Mouse (Mus musculus): ENCODE measurements around the gene Emx2. TPM values are rescaled to one million over a fixed set of nuclear protein-coding genes. Genes with fewer than 3 reads are reported as not detected.

Gene Emx2
- polyA plus RNA-seq, 1 experiment from 2014 or later, result 19.1 TPM

- peaks cover 22% of the 10 kb centered on the region for H3K4me1 ChIP-seq (ENCODE audit: control insufficient read depth, insufficient read depth, low read length)
- under 1% methylated on average over 13 of the region's 13 CpGs for WGBS
- no peak overlapping the region for H3K9ac ChIP-seq (replicated peaks; ENCODE audit: low read length)
- ATAC-seq (ENCODE audit: low FRiP score, low TSS enrichment) (no peak), DNase-seq (peak; percentile 66)
- peak overlapping the region; percentile 23 for H3K4me2 ChIP-seq (ENCODE audit: low read length)
- peaks cover 65% of the 10 kb centered on the region for H3K27me3 ChIP-seq (ENCODE audit: control insufficient read depth, insufficient read depth, low read length)
- no peak overlapping the region for H3K4me3 ChIP-seq (replicated peaks; ENCODE audit: low read depth, low read length)
- no peak overlapping the region for H3K27ac ChIP-seq (replicated peaks; ENCODE audit: low read depth, low read length)
- H3K36me3 ChIP-seq (ENCODE audit: control insufficient read depth, insufficient read depth, low read length), result no peaks in the 10 kb centered on the region
- H3K9me3 ChIP-seq (ENCODE audit: control insufficient read depth, low read length), result no peaks in the 10 kb centered on the region
Observed at GRCm38 (mm10) chr19:59470913-59471312, 12.7 kb downstream of the Emx2 start.

- Histone ChIP-seq H3K36me3 (ENCODE audit: control insufficient read depth, insufficient read depth, low read length) (no peaks in the 10 kb centered on the region), H3K4me1 (ENCODE audit: control insufficient read depth, insufficient read depth, low read length) (peaks cover 15% of the 10 kb centered on the region)
- no peak for ATAC-seq (ENCODE audit: low FRiP score, low TSS enrichment)
Observed at GRCm38 (mm10) chr19:59472844-59473243, 14.7 kb downstream of the Emx2 start.

GRCm38 (mm10) chr19:59479912-59480311 lies 21.7 kb downstream of the Emx2 start:
- no peaks in the 10 kb centered on the region for H3K36me3 ChIP-seq (ENCODE audit: control insufficient read depth, insufficient read depth, low read length)
- ATAC-seq (ENCODE audit: low FRiP score, low TSS enrichment) (no peak), DNase-seq (no peak)
- H3K27me3 ChIP-seq (ENCODE audit: control insufficient read depth, insufficient read depth, low read length), result no peaks in the 10 kb centered on the region
- H3K27ac ChIP-seq (replicated peaks; ENCODE audit: low read depth, low read length), result no peak overlapping the region
- no peaks in the 10 kb centered on the region for H3K4me1 ChIP-seq (ENCODE audit: control insufficient read depth, insufficient read depth, low read length)
- H3K9ac ChIP-seq (replicated peaks; ENCODE audit: low read length), result no peak overlapping the region
- no peaks in the 10 kb centered on the region for H3K9me3 ChIP-seq (ENCODE audit: control insufficient read depth, low read length)
- WGBS, result 82% methylated on average over 3 of the region's 3 CpGs
- H3K4me3 ChIP-seq (replicated peaks; ENCODE audit: low read depth, low read length), result no peak overlapping the region
- no peak overlapping the region for H3K4me2 ChIP-seq (ENCODE audit: low read length)

More at GRCm38 (mm10) chr19:59472844-59473243, 14.7 kb downstream of the Emx2 start:
- Histone ChIP-seq H3K9ac (replicated peaks; ENCODE audit: low read length) (no peak overlapping the region), H3K9me3 (ENCODE audit: control insufficient read depth, low read length) (no peaks in the 10 kb centered on the region), H3K4me3 (replicated peaks; ENCODE audit: low read depth, low read length) (no peak overlapping the region), H3K27ac (replicated peaks; ENCODE audit: low read depth, low read length) (no peak overlapping the region), H3K4me2 (ENCODE audit: low read length) (no peak overlapping the region), H3K27me3 (ENCODE audit: control insufficient read depth, insufficient read depth, low read length) (peaks cover 53% of the 10 kb centered on the region)
- DNase-seq, result no peak
- 94% methylated on average over 2 of the region's 2 CpGs for whole genome bisulfite sequencing

GRCm38 (mm10) chr19:59480563-59480962 lies 22.4 kb downstream of the Emx2 start:
- no peak overlapping the region for H3K4me3 ChIP-seq (replicated peaks; ENCODE audit: low read depth, low read length)
- no peaks in the 10 kb centered on the region for H3K27me3 ChIP-seq (ENCODE audit: control insufficient read depth, insufficient read depth, low read length)
- H3K4me1 ChIP-seq (ENCODE audit: control insufficient read depth, insufficient read depth, low read length), result no peaks in the 10 kb centered on the region
- no peak for DNase-seq
- no peaks in the 10 kb centered on the region for H3K36me3 ChIP-seq (ENCODE audit: control insufficient read depth, insufficient read depth, low read length)
- H3K9ac ChIP-seq (replicated peaks; ENCODE audit: low read length), result no peak overlapping the region
- WGBS, result 95% methylated on average over 3 of the region's 3 CpGs
- H3K9me3 ChIP-seq (ENCODE audit: control insufficient read depth, low read length), result no peaks in the 10 kb centered on the region
- no peak for ATAC-seq (ENCODE audit: low FRiP score, low TSS enrichment)
- H3K27ac ChIP-seq (replicated peaks; ENCODE audit: low read depth, low read length), result no peak overlapping the region
- H3K4me2 ChIP-seq (ENCODE audit: low read length), result no peak overlapping the region

GRCm38 (mm10) chr19:59492258-59492657 lies 34.1 kb downstream of the Emx2 start:
- H3K36me3 ChIP-seq (ENCODE audit: control insufficient read depth, insufficient read depth, low read length), result no peaks in the 10 kb centered on the region
- H3K9me3 ChIP-seq (ENCODE audit: control insufficient read depth, low read length), result no peaks in the 10 kb centered on the region
- H3K27me3 ChIP-seq (ENCODE audit: control insufficient read depth, insufficient read depth, low read length), result no peaks in the 10 kb centered on the region
- no peaks in the 10 kb centered on the region for H3K4me1 ChIP-seq (ENCODE audit: control insufficient read depth, insufficient read depth, low read length)
- no peak overlapping the region for H3K27ac ChIP-seq (replicated peaks; ENCODE audit: low read depth, low read length)
- H3K9ac ChIP-seq (replicated peaks; ENCODE audit: low read length), result no peak overlapping the region
- no peak overlapping the region for H3K4me3 ChIP-seq (replicated peaks; ENCODE audit: low read depth, low read length)
- H3K4me2 ChIP-seq (ENCODE audit: low read length), result no peak overlapping the region
- DNase-seq (no peak), ATAC-seq (ENCODE audit: low FRiP score, low TSS enrichment) (no peak)
- 95% methylated on average over 1 of the region's 1 CpGs for WGBS

- 31% methylated on average over 4 of the region's 4 CpGs for WGBS
- Histone ChIP-seq H3K36me3 (ENCODE audit: control insufficient read depth, insufficient read depth, low read length) (no peaks in the 10 kb centered on the region), H3K9ac (replicated peaks; ENCODE audit: low read length) (no peak overlapping the region), H3K27ac (replicated peaks; ENCODE audit: low read depth, low read length) (no peak overlapping the region), H3K9me3 (ENCODE audit: control insufficient read depth, low read length) (no peaks in the 10 kb centered on the region), H3K4me1 (ENCODE audit: control insufficient read depth, insufficient read depth, low read length) (no peaks in the 10 kb centered on the region), H3K4me2 (ENCODE audit: low read length) (no peak overlapping the region), H3K4me3 (replicated peaks; ENCODE audit: low read depth, low read length) (no peak overlapping the region), H3K27me3 (ENCODE audit: control insufficient read depth, insufficient read depth, low read length) (no peaks in the 10 kb centered on the region)
- ATAC-seq (ENCODE audit: low FRiP score, low TSS enrichment) (no peak; the same call in 1 of the 2 replicates), DNase-seq (peak; percentile 26)
Observed at GRCm38 (mm10) chr19:59496832-59497231, 38.7 kb downstream of the Emx2 start.

GRCm38 (mm10) chr19:59508896-59509295 lies 50.7 kb downstream of the Emx2 start:
- Histone ChIP-seq H3K4me2 (ENCODE audit: low read length) (no peak overlapping the region), H3K9me3 (ENCODE audit: control insufficient read depth, low read length) (no peaks in the 10 kb centered on the region), H3K4me3 (replicated peaks; ENCODE audit: low read depth, low read length) (no peak overlapping the region), H3K9ac (replicated peaks; ENCODE audit: low read length) (no peak overlapping the region), H3K36me3 (ENCODE audit: control insufficient read depth, insufficient read depth, low read length) (no peaks in the 10 kb centered on the region), H3K27me3 (ENCODE audit: control insufficient read depth, insufficient read depth, low read length) (no peaks in the 10 kb centered on the region), H3K27ac (replicated peaks; ENCODE audit: low read depth, low read length) (no peak overlapping the region), H3K4me1 (ENCODE audit: control insufficient read depth, insufficient read depth, low read length) (no peaks in the 10 kb centered on the region)
- WGBS, result 93% methylated on average over 2 of the region's 2 CpGs
- DNase-seq, result no peak
- no peak for ATAC-seq (ENCODE audit: low FRiP score, low TSS enrichment)

GRCm38 (mm10) chr19:59513181-59513580 lies 55.0 kb downstream of the Emx2 start:
- ATAC-seq (ENCODE audit: low FRiP score, low TSS enrichment) (no peak), DNase-seq (no peak)
- Histone ChIP-seq H3K36me3 (ENCODE audit: control insufficient read depth, insufficient read depth, low read length) (no peaks in the 10 kb centered on the region), H3K27me3 (ENCODE audit: control insufficient read depth, insufficient read depth, low read length) (no peaks in the 10 kb centered on the region), H3K4me1 (ENCODE audit: control insufficient read depth, insufficient read depth, low read length) (no peaks in the 10 kb centered on the region), H3K9ac (replicated peaks; ENCODE audit: low read length) (no peak overlapping the region), H3K9me3 (ENCODE audit: control insufficient read depth, low read length) (no peaks in the 10 kb centered on the region), H3K27ac (replicated peaks; ENCODE audit: low read depth, low read length) (no peak overlapping the region), H3K4me2 (ENCODE audit: low read length) (no peak overlapping the region), H3K4me3 (replicated peaks; ENCODE audit: low read depth, low read length) (no peak overlapping the region)
- 83% methylated on average over 3 of the region's 3 CpGs for WGBS
